Mouse (Mus musculus) testis, adult 2 months (tissue): ENCODE measurements around the gene Fam13c.

Experiments
- CTCF ChIP-seq: fragments of 200-500 bp; IDR thresholded peaks from 2 replicates; pipeline ENCODE4 v1.5.1; 2012; ENCODE audit warnings: low read depth, mild to moderate bottlenecking, inconsistent platforms, low read length, moderate library complexity; ENCODE audit not compliant: control insufficient read depth, insufficient read depth, insufficient replicate concordance
- POLR2A ChIP-seq: fragments of 200-500 bp; IDR thresholded peaks from 2 replicates; pipeline ENCODE4 v1.6.1; 2012; ENCODE audit warnings: low read depth, mild to moderate bottlenecking, inconsistent platforms, low read length, moderate library complexity; ENCODE audit not compliant: control insufficient read depth

- TF ChIP-seq CTCF, result no peak
- TF ChIP-seq POLR2A, result 0 out of 2 replicates have a peak, but pooled peaks have one; percentile 18
Observed at GRCm38 (mm10) chr10:70599126-70599924, 159.0 kb downstream of the Fam13c start.
